Mouse (Mus musculus): Measurements from ENCODE around the gene Gm21789.
"Not testable (repeated sequence)": the region's sequence is repeated elsewhere in the genome, so short reads cannot be mapped to it uniquely, and the experiment has no call there.

Gene Gm21789

GRCm38 (mm10) chrX:32941468-32941867 is at the start of gene Gm21789:
Gm21789 (plus strand) TSS chrX:32941768.
- not testable (repeated sequence) for DNase-seq (ENCODE audit: extremely low spot score, low spot score)

GRCm38 (mm10) chrX:32894325-32894724 is 47.2 kb upstream of the Gm21789 start, which contains the start of gene Btbd35f30:
Btbd35f30 (plus strand) TSS chrX:32894625.
- DNase-seq (ENCODE audit: extremely low spot score, low spot score), result not testable (repeated sequence)

DNA sequence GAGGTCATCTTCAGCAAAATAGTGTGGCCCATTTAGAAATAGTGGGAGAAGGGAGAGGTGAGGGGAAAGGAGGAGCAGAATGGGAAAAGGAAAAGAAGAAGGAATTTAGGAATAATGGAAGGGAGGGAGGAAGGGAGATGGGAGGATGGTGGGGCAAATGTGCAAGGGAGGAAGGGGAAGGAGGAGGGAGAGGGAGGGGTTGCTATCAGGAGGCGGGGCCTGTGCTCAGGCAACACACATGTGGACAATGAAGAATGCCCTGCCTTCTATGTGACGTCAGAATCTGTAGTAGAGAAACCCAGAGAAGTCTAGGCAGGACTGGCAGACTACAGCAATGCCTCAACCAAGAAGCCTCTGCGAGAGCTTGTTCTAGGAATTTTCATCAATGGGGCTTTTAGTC is 32.0 kb downstream of the Gm21789 start, which contains the start of gene Btbd35f5:
TSS of gene Btbd35f5 (plus strand) at position 301 of the 400 bp plus-strand sequence.
- DNase-seq (ENCODE audit: extremely low spot score, low spot score), result not testable (repeated sequence)
